Mouse (Mus musculus) urinary bladder, adult 2 months (tissue): ENCODE results near the gene Ddx6. TPM values are rescaled to one million over a fixed set of nuclear protein-coding genes. Genes with fewer than 3 reads are reported as not detected.

Experiments
- DNase-seq: peaks from one replicate; pipeline ENCODE4 v3.0.0; 2022; ENCODE audit warnings: low spot score
- polyA plus RNA-seq: library from polyadenylated mRNA; depleted of rRNA; stranded (reverse); fragments of >200 nt; gene quantifications from 2 replicates; pipeline ENCODE4 v1.2.3, GENCODE M21; 2012; rRNA removed

Ddx6 gene
- polyA plus RNA-seq, 1 experiment, result 28.2 TPM

GRCm38 (mm10) chr9:44686638-44687037, 81.9 kb downstream of the Ddx6 start:
- DNase-seq, result no peak

- no peak for DNase-seq
Measured at GRCm38 (mm10) chr9:44688013-44688412, 83.3 kb downstream of the Ddx6 start.

Other genes starting within 250 kb of the Ddx6 start
- gene Vps11, start 243.2 kb upstream of the Ddx6 start, polyA plus RNA-seq, result 22.0 and 26.8 TPM in 2 replicates
- 34.4 and 35.3 TPM in 2 replicates for gene Hyou1, start 225.4 kb upstream of the Ddx6 start, polyA plus RNA-seq
- gene Slc37a4, start 208.0 kb upstream of the Ddx6 start, polyA plus RNA-seq, result 20.0 and 22.2 TPM in 2 replicates
- gene Rps25, start 197.8 kb upstream of the Ddx6 start, polyA plus RNA-seq, result 1,336 and 1,393 TPM in 2 replicates
- gene Trappc4, start 197.3 kb upstream of the Ddx6 start, polyA plus RNA-seq, result 55.6 and 68.6 TPM in 2 replicates
- gene Ccdc84, start 186.3 kb upstream of the Ddx6 start, polyA plus RNA-seq, result 33.7 and 47.1 TPM in 2 replicates
- 0.28 and 0.63 TPM in 2 replicates for gene Foxr1, start 163.8 kb upstream of the Ddx6 start, polyA plus RNA-seq
- 788 and 1,023 TPM in 2 replicates for gene Upk2, start 149.9 kb upstream of the Ddx6 start, polyA plus RNA-seq
- 11.1 and 29.7 TPM in 2 replicates for gene Bcl9l, start 122.1 kb upstream of the Ddx6 start, polyA plus RNA-seq
- 0.11 and 0.16 TPM in 2 replicates for gene Cxcr5, start 43.0 kb upstream of the Ddx6 start, polyA plus RNA-seq
- gene Treh, start 68.3 kb downstream of the Ddx6 start, polyA plus RNA-seq, result not detected in 2 replicates
- gene Phldb1, start 130.3 kb downstream of the Ddx6 start, polyA plus RNA-seq, result 75.3 and 87.2 TPM in 2 replicates
- 64.2 and 77.2 TPM in 2 replicates for gene Arcn1, start 163.0 kb downstream of the Ddx6 start, polyA plus RNA-seq
- 82.5 and 94.1 TPM in 2 replicates for gene Ift46, start 163.0 kb downstream of the Ddx6 start, polyA plus RNA-seq
- 6.9 and 8.3 TPM in 2 replicates for gene Tmem25, start 194.4 kb downstream of the Ddx6 start, polyA plus RNA-seq
- 3.5 and 4.1 TPM in 2 replicates for gene Ttc36, start 198.2 kb downstream of the Ddx6 start, polyA plus RNA-seq